13 mouse cellular contexts compared by ENCODE assay signal in the genomic region with DNA sequence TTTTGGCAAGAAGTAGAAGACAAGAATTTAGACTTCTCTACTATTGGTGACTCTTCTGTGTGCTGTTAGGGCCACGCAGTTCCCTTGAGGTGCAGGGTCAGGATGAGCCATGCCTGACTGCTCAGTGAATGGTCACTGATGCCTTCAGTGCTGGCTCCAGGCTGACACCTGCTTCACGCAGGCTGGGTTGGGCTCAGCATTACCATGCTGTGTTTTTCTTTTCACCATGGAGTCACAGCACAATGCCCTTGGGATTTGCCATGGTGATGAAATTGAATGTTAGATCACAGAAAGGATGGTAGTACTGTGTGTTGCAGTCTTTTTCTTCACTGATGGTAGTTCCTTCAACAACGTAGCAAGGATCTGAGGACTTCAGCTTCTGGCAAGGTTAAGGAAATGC.
A peak's percentile ranks its signal among the peaks of the same experiment; 100 is the strongest.
DNase-seq lines count a peak whose midpoint lies in the region; ATAC-seq and TF ChIP-seq lines count a peak whose summit lies in the region.
"Had no signal": no experiment of that assay in that cellular context is flagged by ENCODE, and none has a peak within 500 bp of the region (broad histone marks: within the 10 kb centered on the region; RNA-seq: fewer than 3 reads in every experiment).

No protein-coding gene starts in this region.

- ATAC-seq in neutrophil, adult 5-6 weeks (ENCODE audit: extremely low read depth, insufficient number of reproducible peaks, low FRiP score, poor library complexity, severe bottlenecking), result peak; percentile 13; the same call in 1 of the 2 replicates
- no peak for ATAC-seq in erythroblast, adult 5-6 weeks (replicated peaks; ENCODE audit: low FRiP score, poor library complexity, severe bottlenecking)
- ATAC-seq: CD4-positive, CD25-positive, alpha-beta regulatory T cell, adult 4 months; inflammation-experienced regulatory T-cells, adult 6 months had no signal

- peak; percentile 18 for DNase-seq in gastrocnemius, adult 18-20 months (ENCODE audit: low spot score)
- no peak for DNase-seq in gastrocnemius, postnatal 10 days
- DNase-seq in left cerebral cortex, adult 2 months (ENCODE audit: extremely low spot score in 1 of 2, low spot score in 2 of 2), result no peak
- DNase-seq in left cerebral cortex, adult 9 months (ENCODE audit: low spot score in 2 of 2), result no peak
- DNase-seq in B cell, adult 2 months, result peak; percentile 15 to 27
- DNase-seq in cerebellum, adult 9-10 months, result no peak
- DNase-seq: cerebellum, postnatal 25 days; lung, postnatal 14 days had no signal

- TF ChIP-seq CTCF in left cerebral cortex, adult 2 months (IDR thresholded peaks at IDR 0.05), result no peak

- H3K4me3 ChIP-seq in left cerebral cortex, adult 2 months, result no peak overlapping the region
- H3K4me3 ChIP-seq: limb, embryonic 15.5 days had no signal

- peak overlapping the region; percentile 82 for H3K27ac ChIP-seq in left cerebral cortex, adult 2 months
- H3K27ac ChIP-seq: limb, embryonic 15.5 days had no signal

- intact Hi-C loops in left cerebral cortex, adult 2 months (cut with DNase I), result no loop called here

Comparison
In these comparisons a context has a peak if more than half of its experiments do, and no peak if none do; other contexts are left out.
1. DNase-seq: peak in gastrocnemius, adult 18-20 months (single experiment) and B cell, adult 2 months (2 of 2); none in gastrocnemius, postnatal 10 days (single experiment), left cerebral cortex, adult 2 months (0 of 2), left cerebral cortex, adult 9 months (0 of 2) and cerebellum, adult 9-10 months (single experiment).